In the genomic region with DNA sequence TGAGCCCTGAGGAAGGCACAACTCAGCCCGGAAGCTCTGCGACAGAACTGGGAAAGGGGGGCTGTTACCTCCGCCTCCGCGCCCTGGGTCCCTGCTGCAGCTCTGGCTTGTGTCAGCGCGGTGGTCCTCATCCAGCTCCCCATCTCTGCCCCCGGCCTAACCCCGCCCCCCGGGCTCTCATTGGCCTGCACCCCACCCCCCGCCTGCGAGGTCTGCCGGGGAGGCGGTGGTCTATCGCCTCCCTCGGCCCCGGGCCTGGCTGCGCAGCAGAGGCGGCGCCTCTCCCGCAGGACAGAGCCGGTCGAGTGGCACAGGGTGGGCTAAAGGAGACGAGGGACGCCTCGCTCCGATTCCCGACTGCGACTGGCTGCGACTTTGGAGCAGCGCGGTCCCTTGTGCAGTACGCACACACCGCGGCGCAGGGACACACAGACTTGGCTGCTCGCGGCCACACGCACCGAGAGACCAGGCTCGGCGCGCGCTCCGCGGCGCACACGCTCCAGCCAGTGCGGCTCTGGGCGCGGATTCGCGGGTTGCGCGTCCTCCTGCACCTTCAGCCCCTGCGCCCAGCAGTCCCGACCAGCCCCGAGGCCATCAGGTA, we compare ENCODE assay signal across 8 mouse cellular contexts. TPM values are rescaled to one million over a fixed set of nuclear protein-coding genes. Genes with fewer than 3 reads are reported as not detected.
DNase-seq lines count a peak whose midpoint lies in the region; ATAC-seq lines count a peak whose summit lies in the region.
"Had no signal": no experiment of that assay in that cellular context is flagged by ENCODE, and none has a peak within 500 bp of the region (broad histone marks: within the 10 kb centered on the region; RNA-seq: fewer than 3 reads in every experiment).

A gene (plus strand): TSS at position 208 of the 601 bp plus-strand sequence.

- WGBS in forebrain, embryonic 10.5 days: under 1% methylated on average over 58 of the region's 58 CpGs
- WGBS in hindbrain, embryonic 10.5 days: under 1% methylated on average over 58 of the region's 58 CpGs
- under 1% methylated on average over 58 of the region's 58 CpGs for WGBS in neural tube, embryonic 13.5 days

- peak; percentile 90 for ATAC-seq in neural tube, embryonic 13.5 days (ENCODE audit: low read depth)

- H3K36me3 ChIP-seq in forebrain, embryonic 10.5 days (replicated peaks): no peaks in the 10 kb centered on the region
- H3K36me3 ChIP-seq in hindbrain, embryonic 10.5 days: 0 out of 2 replicates have a peak, but pooled peaks cover 5% of the 10 kb centered on the region
- no peaks in the 10 kb centered on the region for H3K36me3 ChIP-seq in neural tube, embryonic 13.5 days

- intact Hi-C loops in left cerebral cortex, postnatal 36 days (cut with DNase I): loop anchor here (1.0 kb wide), 1 partner anchor 59 kb away; no protein-coding TSS in a partner anchor

- peak within 1 kb of the TSS; percentile 93 for H3K9ac ChIP-seq in neural tube, embryonic 13.5 days

- DNase-seq in WW6 (ENCODE audit: low read depth, low spot score): peak; percentile 46
- DNase-seq in brain, adult 2 months (ENCODE audit: low read depth, low spot score): peak; percentile 85
- DNase-seq in forebrain, embryonic 10.5 days (ENCODE audit: extremely low spot score, low spot score): peak; percentile 73
- peak; percentile 84 for DNase-seq in hindbrain, embryonic 10.5 days (ENCODE audit: low spot score)
- DNase-seq in left cerebral cortex, postnatal 36 days (ENCODE audit: low spot score in 2 of 2): peak; percentile 73 to 79
- DNase-seq in spleen, postnatal 14 days (ENCODE audit: low spot score in 2 of 2): no peak

- peak within 1 kb of the TSS; percentile 82 for H3K27ac ChIP-seq in forebrain, embryonic 10.5 days
- H3K27ac ChIP-seq in hindbrain, embryonic 10.5 days: peak within 1 kb of the TSS; percentile 89
- H3K27ac ChIP-seq in neural tube, embryonic 13.5 days (replicated peaks): peak within 1 kb of the TSS; percentile 90

- peaks cover 43% of the 10 kb centered on the region for H3K4me1 ChIP-seq in forebrain, embryonic 10.5 days
- H3K4me1 ChIP-seq in hindbrain, embryonic 10.5 days (replicated peaks): peaks cover 84% of the 10 kb centered on the region
- peaks cover 74% of the 10 kb centered on the region for H3K4me1 ChIP-seq in neural tube, embryonic 13.5 days (replicated peaks)

- H3K27me3 ChIP-seq in forebrain, embryonic 10.5 days (ENCODE audit: poor library complexity, severe bottlenecking): peaks cover 99% of the 10 kb centered on the region
- peaks cover 75% of the 10 kb centered on the region for H3K27me3 ChIP-seq in hindbrain, embryonic 10.5 days (ENCODE audit: insufficient read depth, poor library complexity, severe bottlenecking)
- peaks cover 14% of the 10 kb centered on the region for H3K27me3 ChIP-seq in neural tube, embryonic 13.5 days

- no peaks in the 10 kb centered on the region for H3K9me3 ChIP-seq in forebrain, embryonic 10.5 days
- no peaks in the 10 kb centered on the region for H3K9me3 ChIP-seq in hindbrain, embryonic 10.5 days
- no peaks in the 10 kb centered on the region for H3K9me3 ChIP-seq in neural tube, embryonic 13.5 days

- peak within 1 kb of the TSS; percentile 69 for H3K4me3 ChIP-seq in forebrain, embryonic 10.5 days
- H3K4me3 ChIP-seq in hindbrain, embryonic 10.5 days: peak within 1 kb of the TSS; percentile 71
- peak within 1 kb of the TSS; percentile 81 for H3K4me3 ChIP-seq in neural tube, embryonic 13.5 days

- peak within 1 kb of the TSS; percentile 85 for H3K4me2 ChIP-seq in neural tube, embryonic 13.5 days

RNA-seq across cellular contexts. Expression of the gene that starts here (rescaled TPM):
- polyA plus RNA-seq in forebrain, embryonic 10.5 days (2016; fragmentation: Nextera tagmentation; extraction: Ambion mirVana): 3.4 and 3.9 TPM in 2 replicates
- 31.4 and 32.4 TPM in 2 replicates for polyA plus RNA-seq in hindbrain, embryonic 10.5 days (2016; fragmentation: Nextera tagmentation; extraction: Ambion mirVana)
- total RNA-seq in left cerebral cortex, postnatal 36 days (2021): 100 to 1,000 TPM; 110 to 124 TPM
- polyA plus RNA-seq in neural tube, embryonic 13.5 days (2015; fragmentation: Nextera tagmentation; extraction: Ambion mirVana): 40.5 and 43.9 TPM in 2 replicates
- total RNA-seq: common myeloid progenitor, adult 5-6 weeks had no signal

Comparison
In these comparisons a context has a peak if more than half of its experiments do, and no peak if none do; other contexts are left out.
1. DNase-seq: peak in WW6 (single experiment), brain, adult 2 months (single experiment), forebrain, embryonic 10.5 days (single experiment), hindbrain, embryonic 10.5 days (single experiment) and left cerebral cortex, postnatal 36 days (2 of 2); none in spleen, postnatal 14 days (0 of 2).
2. Peak in every context shown above with its lines, with median percentiles within 50 percentile points of each other: H3K27ac ChIP-seq and H3K4me3 ChIP-seq.